Mouse (Mus musculus): ENCODE results near the gene Xpo5.

- TF ChIP-seq POLR2A (IDR thresholded peaks at IDR 0.05; ENCODE audit: borderline replicate concordance, extremely low read depth, insufficient read depth, insufficient read length, poor library complexity, severe bottlenecking) (no peak), CTCF (IDR thresholded peaks at IDR 0.05; ENCODE audit: borderline replicate concordance, extremely low read depth, insufficient read depth, insufficient read length) (no peak)
Measured at GRCm38 (mm10) chr17:46164791-46165190, 37.8 kb upstream of the Xpo5 start.

Data from brain, embryonic 14.5 days (tissue).